Mouse (Mus musculus): ENCODE data around the gene Dhps. TPM values are rescaled to one million over a fixed set of nuclear protein-coding genes. Genes with fewer than 3 reads are reported as not detected.

Dhps gene
- polyA plus RNA-seq, 1 experiment from 2014 or later: 74.8 TPM

DNA sequence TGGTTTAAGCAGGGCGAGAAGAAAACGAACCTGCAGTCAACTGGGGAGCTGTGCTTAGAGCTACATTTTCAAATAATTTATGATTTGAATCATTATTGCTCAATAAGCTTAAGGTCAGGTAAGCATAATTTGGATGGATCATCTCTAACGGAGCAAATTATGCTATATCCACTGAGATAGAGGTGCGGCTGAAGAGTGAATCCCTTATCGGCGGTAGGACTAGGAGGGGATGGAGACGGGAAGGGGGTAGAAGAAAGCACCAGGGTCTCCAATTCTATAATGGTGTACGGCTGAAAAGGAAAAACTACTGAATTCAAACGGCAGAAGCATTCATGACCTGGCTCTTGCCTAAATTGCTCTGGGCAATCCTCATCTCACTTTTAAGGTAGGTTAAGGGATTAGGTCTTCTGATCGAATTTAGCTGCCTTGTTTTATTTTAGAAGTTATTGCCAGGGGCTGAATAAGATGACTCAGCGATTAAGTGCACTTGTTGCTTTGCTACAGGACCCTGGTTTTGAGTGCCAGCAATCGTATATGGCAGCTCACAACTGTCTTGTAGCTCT is 36.3 kb upstream of the Dhps start:
- H3K36me3 ChIP-seq: peaks cover 31% of the 10 kb centered on the region
- 6% methylated on average over 12 of the region's 12 CpGs for WGBS
- peak overlapping the region; percentile 92; the same call in 1 of the 2 replicates for H3K9ac ChIP-seq (replicated peaks)
- H3K9me3 ChIP-seq: no peaks in the 10 kb centered on the region
- peak overlapping the region; percentile 90 for H3K4me2 ChIP-seq (replicated peaks)
- no peak overlapping the region for H3K27ac ChIP-seq (replicated peaks)
- no peaks in the 10 kb centered on the region for H3K27me3 ChIP-seq
- H3K4me3 ChIP-seq: peak overlapping the region; percentile 90
- ATAC-seq (ENCODE audit: low FRiP score, low read depth): no peak
- H3K4me1 ChIP-seq: peaks cover 26% of the 10 kb centered on the region

DNA sequence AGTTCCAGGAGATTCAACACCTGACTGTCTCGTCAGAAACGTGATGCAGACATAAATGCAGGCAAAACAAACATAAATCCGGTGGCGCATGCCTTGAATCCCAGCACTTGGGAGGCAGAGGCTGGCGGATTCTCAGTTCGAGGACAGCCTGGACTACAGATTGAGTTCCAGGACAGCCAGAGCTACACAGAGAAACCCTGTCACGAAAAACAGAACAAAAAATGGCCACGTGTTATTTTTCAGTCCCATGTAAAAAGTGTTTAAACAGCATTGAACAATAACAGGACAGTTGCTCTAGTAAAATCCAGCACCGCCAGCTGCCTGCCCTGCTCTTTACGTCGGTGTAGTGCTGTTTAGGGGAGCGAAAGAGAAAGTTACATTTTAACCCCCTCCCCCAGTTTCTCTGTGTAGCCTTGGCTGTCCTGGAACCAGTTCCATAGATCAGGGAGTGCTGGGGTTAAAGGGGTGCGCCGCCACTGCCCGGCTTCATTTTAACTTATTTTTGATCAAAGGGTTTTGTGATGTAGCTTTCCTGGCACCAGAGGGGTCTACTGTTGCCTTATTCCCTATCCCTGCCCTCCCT is 35.7 kb upstream of the Dhps start:
- H3K9me3 ChIP-seq: no peaks in the 10 kb centered on the region
- peak overlapping the region; percentile 90 for H3K4me2 ChIP-seq (replicated peaks)
- under 1% methylated on average over 15 of the region's 15 CpGs for WGBS
- peak overlapping the region; percentile 92 for H3K9ac ChIP-seq (replicated peaks)
- H3K36me3 ChIP-seq: peaks cover 31% of the 10 kb centered on the region
- peak overlapping the region; percentile 99 for H3K27ac ChIP-seq (replicated peaks)
- ATAC-seq (ENCODE audit: low FRiP score, low read depth): peak; percentile 3; the same call in 1 of the 2 replicates
- peaks cover 26% of the 10 kb centered on the region for H3K4me1 ChIP-seq
- no peaks in the 10 kb centered on the region for H3K27me3 ChIP-seq
- H3K4me3 ChIP-seq: peak overlapping the region; percentile 90

DNA sequence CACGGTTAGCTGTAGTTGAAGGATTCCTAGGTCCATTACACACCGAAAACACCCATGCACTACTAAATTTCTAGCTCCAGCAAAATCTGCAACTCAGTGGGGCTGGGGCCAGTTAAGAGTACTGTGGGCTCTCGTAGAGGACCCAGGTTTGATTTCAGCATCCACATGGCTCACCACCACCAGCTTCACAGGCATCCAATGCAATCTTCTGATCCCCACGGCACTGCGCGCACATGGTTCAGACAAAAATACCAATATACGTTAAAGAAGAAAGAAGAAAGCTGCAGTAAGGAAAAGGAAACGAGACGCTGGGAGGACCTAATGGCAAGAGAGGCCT is 35.2 kb upstream of the Dhps start:
- Histone ChIP-seq H3K27ac (replicated peaks) (peak overlapping the region; percentile 99), H3K27me3 (no peaks in the 10 kb centered on the region), H3K4me1 (peaks cover 26% of the 10 kb centered on the region), H3K9ac (replicated peaks) (peak overlapping the region; percentile 92), H3K4me2 (replicated peaks) (peak overlapping the region; percentile 90), H3K36me3 (peaks cover 32% of the 10 kb centered on the region), H3K9me3 (no peaks in the 10 kb centered on the region), H3K4me3 (peak overlapping the region; percentile 90)
- 0% methylated on average over 9 of the region's 9 CpGs for WGBS
- ATAC-seq (ENCODE audit: low FRiP score, low read depth): peak; percentile 48

- Histone ChIP-seq H3K27ac (replicated peaks) (peak within 1 kb of the TSS; percentile 99), H3K4me2 (replicated peaks) (peak within 1 kb of the TSS; percentile 90), H3K4me3 (peak within 1 kb of the TSS; percentile 90), H3K9me3 (no peaks in the 10 kb centered on the region), H3K4me1 (peaks cover 26% of the 10 kb centered on the region), H3K36me3 (peaks cover 32% of the 10 kb centered on the region), H3K9ac (replicated peaks) (peak within 1 kb of the TSS; percentile 92), H3K27me3 (no peaks in the 10 kb centered on the region)
- under 1% methylated on average over 59 of the region's 59 CpGs for WGBS
- ATAC-seq (ENCODE audit: low FRiP score, low read depth): peak; percentile 92
Observed at GRCm38 (mm10) chr8:85036718-85037365, 34.7 kb upstream of the Dhps start, which contains the start of gene Tnpo2. Gene Tnpo2 (plus strand): TSS chr8:85036915.

- no peaks in the 10 kb centered on the region for H3K27me3 ChIP-seq
- peak overlapping the region; percentile 99 for H3K27ac ChIP-seq (replicated peaks)
- H3K4me2 ChIP-seq (replicated peaks): peak overlapping the region; percentile 90
- H3K4me3 ChIP-seq: peak overlapping the region; percentile 90
- peaks cover 31% of the 10 kb centered on the region for H3K36me3 ChIP-seq
- peaks cover 26% of the 10 kb centered on the region for H3K4me1 ChIP-seq
- peak; percentile 68 for ATAC-seq (ENCODE audit: low FRiP score, low read depth)
- under 1% methylated on average over 14 of the region's 14 CpGs for WGBS
- peak overlapping the region; percentile 92 for H3K9ac ChIP-seq (replicated peaks)
- no peaks in the 10 kb centered on the region for H3K9me3 ChIP-seq
Observed at GRCm38 (mm10) chr8:85037366-85037680, 34.2 kb upstream of the Dhps start.

- under 1% methylated on average over 56 of the region's 57 CpGs for WGBS
- Histone ChIP-seq H3K4me3 (peak overlapping the region; percentile 90), H3K4me1 (peaks cover 26% of the 10 kb centered on the region), H3K36me3 (peaks cover 31% of the 10 kb centered on the region), H3K4me2 (replicated peaks) (peak overlapping the region; percentile 90), H3K27me3 (no peaks in the 10 kb centered on the region), H3K27ac (replicated peaks) (peak overlapping the region; percentile 99), H3K9me3 (no peaks in the 10 kb centered on the region), H3K9ac (replicated peaks) (peak overlapping the region; percentile 92)
- 0 out of 2 replicates have a peak, but pooled peaks have one; percentile 0 for ATAC-seq (ENCODE audit: low FRiP score, low read depth)
Observed at GRCm38 (mm10) chr8:85037681-85038531, 33.7 kb upstream of the Dhps start.

GRCm38 (mm10) chr8:85043619-85044018 is 27.9 kb upstream of the Dhps start:
- WGBS: 95% methylated on average over 6 of the region's 6 CpGs
- ATAC-seq (ENCODE audit: low FRiP score, low read depth): no peak
- H3K4me2 ChIP-seq (replicated peaks): no peak overlapping the region
- H3K9ac ChIP-seq (replicated peaks): no peak overlapping the region
- H3K27ac ChIP-seq (replicated peaks): no peak overlapping the region
- no peaks in the 10 kb centered on the region for H3K9me3 ChIP-seq
- H3K4me3 ChIP-seq: no peak overlapping the region
- peaks cover 5% of the 10 kb centered on the region for H3K4me1 ChIP-seq
- peaks cover 82% of the 10 kb centered on the region for H3K36me3 ChIP-seq
- H3K27me3 ChIP-seq: no peaks in the 10 kb centered on the region

GRCm38 (mm10) chr8:85057367-85057766 is 14.2 kb upstream of the Dhps start:
- ATAC-seq (ENCODE audit: low FRiP score, low read depth): no peak
- H3K27ac ChIP-seq (replicated peaks): no peak overlapping the region
- peaks cover 47% of the 10 kb centered on the region for H3K36me3 ChIP-seq
- H3K27me3 ChIP-seq: no peaks in the 10 kb centered on the region
- no peak overlapping the region for H3K4me2 ChIP-seq (replicated peaks)
- no peaks in the 10 kb centered on the region for H3K9me3 ChIP-seq
- H3K4me3 ChIP-seq: no peak overlapping the region
- no peak overlapping the region for H3K9ac ChIP-seq (replicated peaks)
- WGBS: 89% methylated on average over 7 of the region's 7 CpGs
- H3K4me1 ChIP-seq: peaks cover 18% of the 10 kb centered on the region

GRCm38 (mm10) chr8:85059879-85060616 is 11.5 kb upstream of the Dhps start, which contains the start of gene Fbxw9:
Gene Fbxw9 (plus strand): TSS chr8:85060055.
- WGBS: under 1% methylated on average over 53 of the region's 53 CpGs
- H3K9ac ChIP-seq (replicated peaks): peak within 1 kb of the TSS; percentile 71
- no peaks in the 10 kb centered on the region for H3K27me3 ChIP-seq
- peak within 1 kb of the TSS; percentile 68 for H3K4me3 ChIP-seq
- peaks cover 30% of the 10 kb centered on the region for H3K36me3 ChIP-seq
- H3K4me1 ChIP-seq: peaks cover 18% of the 10 kb centered on the region
- H3K9me3 ChIP-seq: no peaks in the 10 kb centered on the region
- H3K4me2 ChIP-seq (replicated peaks): peak within 1 kb of the TSS; percentile 92
- 0 out of 2 replicates have a peak within 1 kb of the TSS, but pooled peaks have one; percentile 1 for H3K27ac ChIP-seq (replicated peaks)
- ATAC-seq (ENCODE audit: low FRiP score, low read depth): peak; percentile 93

DNA sequence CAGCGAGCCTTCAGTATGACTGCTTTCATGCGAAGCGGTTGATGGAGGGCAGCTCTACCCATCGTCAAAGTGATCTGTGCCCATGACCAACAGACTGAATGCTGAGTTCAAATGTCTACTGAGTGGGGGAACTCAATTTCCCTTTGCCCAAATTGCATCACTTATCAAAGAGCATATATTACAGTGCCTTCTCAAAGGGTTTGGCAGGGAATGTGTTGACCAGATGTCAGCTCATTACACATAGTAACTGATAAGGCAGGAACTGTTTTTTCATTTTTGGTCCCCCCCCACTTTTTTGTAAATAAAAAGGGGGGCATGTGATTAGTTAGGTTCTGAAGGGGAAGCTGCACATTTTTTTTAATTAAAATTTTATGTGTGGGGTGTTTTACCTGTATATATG is 9.0 kb upstream of the Dhps start:
- Histone ChIP-seq H3K4me2 (replicated peaks) (no peak overlapping the region), H3K36me3 (peaks cover 27% of the 10 kb centered on the region), H3K9me3 (no peaks in the 10 kb centered on the region), H3K27ac (replicated peaks) (no peak overlapping the region), H3K9ac (replicated peaks) (no peak overlapping the region), H3K4me3 (no peak overlapping the region), H3K27me3 (no peaks in the 10 kb centered on the region), H3K4me1 (peaks cover 18% of the 10 kb centered on the region)
- WGBS: 96% methylated on average over 4 of the region's 4 CpGs
- no peak for ATAC-seq (ENCODE audit: low FRiP score, low read depth)

- ATAC-seq (ENCODE audit: low FRiP score, low read depth): no peak
- Histone ChIP-seq H3K27ac (replicated peaks) (no peak overlapping the region), H3K4me3 (no peak overlapping the region), H3K27me3 (no peaks in the 10 kb centered on the region), H3K9ac (replicated peaks) (no peak overlapping the region), H3K9me3 (no peaks in the 10 kb centered on the region), H3K4me1 (peaks cover 18% of the 10 kb centered on the region), H3K36me3 (peaks cover 32% of the 10 kb centered on the region), H3K4me2 (replicated peaks) (no peak overlapping the region)
- 42% methylated on average over 2 of the region's 2 CpGs for WGBS
Observed at GRCm38 (mm10) chr8:85065213-85065612, 6.3 kb upstream of the Dhps start.
